Mouse (Mus musculus) CH12.LX (cell line): ENCODE measurements around the gene AI854703. TPM values are rescaled to one million over a fixed set of nuclear protein-coding genes. Genes with fewer than 3 reads are reported as not detected.

Experiments
- DNase-seq: peaks from one replicate; pipeline ENCODE4 v3.0.0-alpha.2; 2013; ENCODE audit errors: extremely low read depth
- H3K27ac ChIP-seq: 2 replicates; pipeline ENCODE4 v1.5.1; 2012; ENCODE audit warnings: low read depth, mild to moderate bottlenecking, control low read depth, moderate library complexity; ENCODE audit not compliant: insufficient read depth
- H3K27me3 ChIP-seq: replicated peaks from 2 replicates; pipeline ENCODE3; 2012; ENCODE audit warnings: inconsistent platforms
- H3K36me3 ChIP-seq, 2 experiments: replicated peaks in 1 of 2; 2 replicates each; pipeline versions ENCODE3 to v1.6.1; 2012; ENCODE audit warnings: inconsistent platforms in 1 of 2, low read length in 1 of 2, mild to moderate bottlenecking in 1 of 2, mixed read lengths in 1 of 2, moderate library complexity in 1 of 2; ENCODE audit not compliant: control insufficient read depth in 1 of 2, insufficient read depth in 1 of 2
- H3K4me1 ChIP-seq, 2 experiments: 2 replicates each; pipeline ENCODE4 v1.6.1; 2012; ENCODE audit warnings: inconsistent platforms in 1 of 2, moderate library complexity in 1 of 2; ENCODE audit not compliant: insufficient read depth in 2 of 2, control insufficient read depth in 1 of 2
- H3K4me2 ChIP-seq: 2 replicates; pipeline ENCODE4 v1.6.1; 2012; ENCODE audit warnings: low read depth, mild to moderate bottlenecking, control low read depth; ENCODE audit not compliant: poor library complexity, insufficient read depth, severe bottlenecking
- H3K4me3 ChIP-seq, 3 experiments: fragments of 150-350 bp in 1 of 3; sonication (generic) in 1 of 3; replicated peaks in 1 of 3; 2 replicates each; pipeline versions ENCODE3 to v1.5.1; 2011 to 2012; ENCODE audit warnings: low read depth in 2 of 3, low read length in 2 of 3, mild to moderate bottlenecking in 2 of 3, moderate library complexity in 2 of 3, control low read depth in 1 of 3, improper control_type of control experiment in 1 of 3, inconsistent platforms in 1 of 3, mixed read lengths in 1 of 3; ENCODE audit not compliant: poor library complexity in 1 of 3
- H3K79me2 ChIP-seq: replicated peaks from 2 replicates; pipeline ENCODE4 v1.6.1; 2012; ENCODE audit warnings: mild to moderate bottlenecking, moderate library complexity; ENCODE audit not compliant: control insufficient read depth, poor library complexity, insufficient read depth, severe bottlenecking; ENCODE audit errors: extremely low read depth
- H3K9ac ChIP-seq: 2 replicates; pipeline ENCODE4 v1.6.1; 2012; ENCODE audit warnings: low read depth, mild to moderate bottlenecking, control low read depth, moderate library complexity; ENCODE audit not compliant: insufficient read depth
- H3K9me3 ChIP-seq: replicated peaks from 2 replicates; pipeline ENCODE3; 2012; ENCODE audit warnings: low read length, inconsistent platforms, mixed read lengths
- BHLHE40 ChIP-seq: IDR thresholded peaks from 2 replicates; pipeline ENCODE4 v1.6.1; 2011; ENCODE audit warnings: mild to moderate bottlenecking, low read depth, low read length, improper control_type of control experiment
- CHD2 ChIP-seq: IDR thresholded peaks from 2 replicates; pipeline ENCODE4 v1.6.1; 2011; ENCODE audit warnings: low read length, improper control_type of control experiment
- CTCF ChIP-seq, 2 experiments: IDR thresholded peaks in 1 of 2; conservative IDR thresholded peaks in 1 of 2; 2 replicates each; pipeline ENCODE4 v1.5.1; 2011 to 2012; ENCODE audit warnings: low read depth in 2 of 2, low read length in 2 of 2, improper control_type of control experiment in 1 of 2, inconsistent platforms in 1 of 2, mild to moderate bottlenecking in 1 of 2, moderate library complexity in 1 of 2
- GABPA ChIP-seq: IDR thresholded peaks from 2 replicates; pipeline ENCODE4 v1.6.1; 2012; ENCODE audit warnings: low read depth, low read length, improper control_type of control experiment, inconsistent platforms; ENCODE audit not compliant: insufficient replicate concordance
- JUN ChIP-seq: IDR thresholded peaks from 2 replicates; pipeline ENCODE4 v1.6.1; 2011; ENCODE audit warnings: low read depth, mild to moderate bottlenecking, low read length, improper control_type of control experiment, moderate library complexity; ENCODE audit not compliant: insufficient read depth
- JUND ChIP-seq: conservative IDR thresholded peaks from 2 replicates; pipeline ENCODE4 v1.6.1; 2011; ENCODE audit warnings: low read depth, low read length, improper control_type of control experiment
- MAFK ChIP-seq: IDR thresholded peaks from 2 replicates; pipeline ENCODE4 v1.6.1; 2011; ENCODE audit warnings: low read length, improper control_type of control experiment; ENCODE audit not compliant: insufficient replicate concordance
- MAZ ChIP-seq: IDR thresholded peaks from 2 replicates; pipeline ENCODE4 v1.6.1; 2012; ENCODE audit warnings: low read depth, mild to moderate bottlenecking, inconsistent platforms, low read length, improper control_type of control experiment, moderate library complexity
- MEF2A ChIP-seq: IDR thresholded peaks from 2 replicates; pipeline ENCODE4 v1.6.1; 2014; ENCODE audit warnings: low read depth, mild to moderate bottlenecking, inconsistent platforms, low read length, improper control_type of control experiment, borderline replicate concordance
- MYC ChIP-seq: IDR thresholded peaks from 2 replicates; pipeline ENCODE4 v1.6.1; 2011; ENCODE audit warnings: low read depth, mild to moderate bottlenecking, improper control_type of control experiment, low read length
- NELFE ChIP-seq: IDR thresholded peaks from 2 replicates; pipeline ENCODE4 v1.6.1; 2011; ENCODE audit warnings: low read depth, low read length, improper control_type of control experiment
- PAX5 ChIP-seq: IDR thresholded peaks from 2 replicates; pipeline ENCODE4 v1.6.1; 2012; ENCODE audit warnings: low read length, inconsistent platforms, mixed read lengths
- RCOR1 ChIP-seq: conservative IDR thresholded peaks from 2 replicates; pipeline ENCODE4 v1.6.1; 2012; ENCODE audit warnings: low read depth, mild to moderate bottlenecking, inconsistent platforms, low read length, improper control_type of control experiment
- TBP ChIP-seq: conservative IDR thresholded peaks from 2 replicates; pipeline ENCODE4 v1.6.1; 2011; ENCODE audit warnings: low read depth, low read length, improper control_type of control experiment
- TCF12 ChIP-seq: IDR thresholded peaks from 2 replicates; pipeline ENCODE4 v1.6.1; 2014; ENCODE audit warnings: low read depth, mild to moderate bottlenecking, inconsistent platforms, low read length, improper control_type of control experiment
- UBTF ChIP-seq: IDR thresholded peaks from 2 replicates; pipeline ENCODE4 v1.6.1; 2012; ENCODE audit warnings: low read depth, mild to moderate bottlenecking, inconsistent platforms, low read length, improper control_type of control experiment, moderate library complexity
- USF1 ChIP-seq: IDR thresholded peaks from 2 replicates; pipeline ENCODE4 v1.6.1; 2014; ENCODE audit warnings: low read depth, mild to moderate bottlenecking, inconsistent platforms, low read length, improper control_type of control experiment
- ZC3H11A ChIP-seq: IDR thresholded peaks from 2 replicates; pipeline ENCODE4 v1.6.1; 2012; ENCODE audit warnings: low read depth, mild to moderate bottlenecking, inconsistent platforms, low read length, improper control_type of control experiment
- ZMIZ1 ChIP-seq: IDR thresholded peaks from 2 replicates; pipeline ENCODE4 v1.6.1; 2012; ENCODE audit warnings: low read depth, mild to moderate bottlenecking, inconsistent platforms, low read length, improper control_type of control experiment
- ZNF384 ChIP-seq: IDR thresholded peaks from 2 replicates; pipeline ENCODE4 v1.6.1; 2012; ENCODE audit warnings: low read depth, low read length, improper control_type of control experiment, inconsistent platforms
- dilution Hi-C: fragments of 300-500 bp; cut with MboI; formaldehyde crosslinking; loops from 2 replicates; pipeline ENCODE4 v1.14.3; 2020; ENCODE audit warnings: low sequenced_read_pairs; ENCODE audit not compliant: extremely low pct_unique_long_range_greater_than_20kb, extremely low pct_ligation_motif_present
- in situ Hi-C: fragments of 300-500 bp; cut with MboI; formaldehyde crosslinking; loops from 3 replicates; pipeline ENCODE4 v1.14.3; 2019; ENCODE audit warnings: low sequenced_read_pairs, low pct_ligation_motif_present, low pct_unique_long_range_greater_than_20kb, mixed read lengths
- polyA plus RNA-seq: library from polyadenylated mRNA; unstranded; fragments of >175 nt; gene quantifications from 2 replicates; pipeline ENCODE4 v1.2.1, GENCODE M21; 2012; ENCODE audit warnings: low read depth; ENCODE audit not compliant: insufficient read length
- total RNA-seq, 2 experiments: library from RNA; depleted of rRNA; stranded (reverse); fragments of 300-350 nt in 1 of 2; fragments of >200 nt in 1 of 2; gene quantifications; 2 replicates each; pipeline ENCODE4 v1.2.3; 2012 to 2014

Gene AI854703
- total and polyA plus RNA-seq, 3 experiments = 2.1 to 5.3 (median 4.8) TPM

DNA sequence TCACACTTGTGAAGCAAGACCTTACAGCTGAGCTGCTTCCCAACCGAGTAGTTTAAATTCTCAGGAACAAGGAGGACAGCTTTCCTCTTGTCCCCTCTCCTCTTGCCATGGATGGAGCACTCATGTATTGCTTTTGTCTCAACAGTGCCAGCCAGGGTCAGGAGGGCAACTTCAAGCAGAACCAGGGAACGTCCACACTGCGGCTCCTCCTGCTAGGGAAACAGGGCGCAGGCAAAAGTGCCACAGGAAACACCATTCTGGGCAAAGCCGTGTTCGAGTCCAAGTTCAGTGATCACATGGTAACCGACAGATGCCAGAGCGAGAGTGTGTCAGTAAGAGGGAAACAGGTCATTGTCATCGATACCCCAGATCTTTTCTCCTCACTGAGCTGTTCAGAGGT is 23.5 kb downstream of the AI854703 start:
- no peak overlapping the region for H3K27ac ChIP-seq
- H3K27me3 ChIP-seq = no peaks in the 10 kb centered on the region
- peaks cover 38 to 52% of the 10 kb centered on the region in 2 experiments for H3K36me3 ChIP-seq
- H3K9me3 ChIP-seq = peaks cover 8% of the 10 kb centered on the region
- no peak overlapping the region for H3K9ac ChIP-seq
- H3K79me2 ChIP-seq = peaks cover 30% of the 10 kb centered on the region
- in situ Hi-C loops = no loop called here
- no peak for DNase-seq
- no peak overlapping the region for H3K4me3 ChIP-seq
- dilution Hi-C loops = no loop called here
- H3K4me2 ChIP-seq = no peak overlapping the region
- peaks cover 15 to 42% of the 10 kb centered on the region in 2 experiments for H3K4me1 ChIP-seq
- TF ChIP-seq RCOR1 (no peak), JUND (no peak), MAZ (no peak), UBTF (no peak), TCF12 (no peak), MAFK (no peak), JUN (no peak), CHD2 (no peak), NELFE (no peak), MYC (no peak)

DNA sequence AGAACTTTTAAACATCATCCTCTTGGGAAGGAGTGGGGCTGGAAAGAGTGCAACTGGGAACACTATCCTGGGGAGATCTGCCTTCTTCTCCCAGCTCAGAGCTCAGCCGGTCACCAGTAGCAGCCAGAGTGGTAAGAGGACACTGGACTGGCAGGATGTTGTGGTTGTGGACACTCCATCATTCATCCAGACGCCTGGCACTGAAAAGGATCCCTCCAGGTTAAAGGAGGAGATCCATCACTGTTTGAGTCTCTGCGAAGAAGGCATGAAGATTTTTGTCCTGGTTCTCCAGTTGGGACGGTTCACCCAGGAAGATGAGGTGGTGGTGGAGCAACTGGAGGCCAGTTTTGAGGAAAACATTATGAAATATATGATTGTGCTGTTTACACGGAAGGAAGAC is 32.2 kb downstream of the AI854703 start:
- DNase-seq = no peak
- in situ Hi-C loops (no loop called here), dilution Hi-C loops (no loop called here)
- Histone ChIP-seq H3K27me3 (no peaks in the 10 kb centered on the region), H3K9ac (no peak overlapping the region), H3K9me3 (no peaks in the 10 kb centered on the region), H3K79me2 (0 out of 2 replicates have a peak, but pooled peaks cover 7% of the 10 kb centered on the region), H3K27ac (no peak overlapping the region), H3K4me1 (peaks cover 0 to 3% of the 10 kb centered on the region in 2 experiments; a peak in 1 of 4 replicates), H3K4me2 (no peak overlapping the region), H3K36me3 (peaks cover 41 to 56% of the 10 kb centered on the region in 2 experiments)
- no peak for TF ChIP-seq NELFE
- TF ChIP-seq CTCF (conservative IDR thresholded peaks at IDR 0.05 in 1 of 2, IDR thresholded peaks at IDR 0.05 in 1 of 2; ENCODE audit: low read depth in 2 of 2, low read length in 2 of 2) = no peak
- TF ChIP-seq ZC3H11A = no peak
- TF ChIP-seq TBP = no peak
- no peak for TF ChIP-seq MEF2A
- TF ChIP-seq PAX5 = no peak
- no peak for TF ChIP-seq ZNF384
- no peak for TF ChIP-seq USF1
- TF ChIP-seq BHLHE40 = no peak
- no peak for TF ChIP-seq JUND
- TF ChIP-seq GABPA = no peak
- no peak for TF ChIP-seq ZMIZ1
- TF ChIP-seq MYC = no peak
- TF ChIP-seq, all 38 proteins: peak for 0
- no peak overlapping the region for H3K4me3 ChIP-seq
